Mouse (Mus musculus) liver, embryonic 13.5 days (tissue): ENCODE data around the gene Hils1. TPM values are rescaled to one million over a fixed set of nuclear protein-coding genes. Genes with fewer than 3 reads are reported as not detected.

Experiments used
- ATAC-seq: fragments of 200-750 bp; cut with Nextera tagmentation; 2 replicates; pipeline ENCODE4 v1.8.0; 2017; ENCODE audit warnings: low read depth, mild to moderate bottlenecking, moderate number of reproducible peaks, moderate library complexity
- DNase-seq: peaks from one replicate; pipeline ENCODE4 v3.0.0; 2022
- H3K27ac ChIP-seq: fragments of 300-500 bp; sonication (generic); 2 replicates; pipeline ENCODE4 v1.5.1; 2015; ENCODE audit warnings: moderate library complexity, mild to moderate bottlenecking, inconsistent platforms
- H3K27me3 ChIP-seq: fragments of 300-500 bp; sonication (generic); 2 replicates; pipeline ENCODE4 v1.6.1; 2015; ENCODE audit warnings: mild to moderate bottlenecking, inconsistent platforms
- H3K36me3 ChIP-seq: fragments of 300-500 bp; sonication (generic); 2 replicates; pipeline ENCODE4 v1.6.1; 2015; ENCODE audit warnings: mild to moderate bottlenecking, inconsistent platforms
- H3K4me1 ChIP-seq: fragments of 300-500 bp; sonication (generic); replicated peaks from 2 replicates; pipeline ENCODE4 v1.6.1; 2015; ENCODE audit warnings: inconsistent platforms
- H3K4me2 ChIP-seq: fragments of 300-500 bp; sonication (generic); 2 replicates; pipeline ENCODE4 v1.6.1; 2015; ENCODE audit warnings: inconsistent platforms, mild to moderate bottlenecking, moderate library complexity
- H3K4me3 ChIP-seq: fragments of 300-500 bp; sonication (generic); replicated peaks from 2 replicates; pipeline ENCODE4 v1.5.1; 2015; ENCODE audit warnings: mild to moderate bottlenecking, inconsistent platforms
- H3K9ac ChIP-seq: fragments of 300-500 bp; sonication (generic); 2 replicates; pipeline ENCODE4 v1.6.1; 2015; ENCODE audit warnings: mild to moderate bottlenecking, inconsistent platforms
- H3K9me3 ChIP-seq: fragments of 300-500 bp; sonication (generic); replicated peaks from 2 replicates; pipeline ENCODE4 v1.6.1; 2016; ENCODE audit warnings: inconsistent platforms
- WGBS: fragments of 180-500 bp; shearing (Covaris S2); methylation state at CpG from one replicate; pipeline ENCODE4 v1.1.7; 2015; ENCODE audit not compliant: insufficient replicate concordance; 5-methylcytosine and 5-hydroxymethylcytosine counted together
- polyA plus RNA-seq: library from polyadenylated mRNA; unstranded; fragments of >200 nt; fragmentation: Nextera tagmentation; extraction: Ambion mirVana; gene quantifications from 2 replicates; pipeline ENCODE4 v1.2.1, GENCODE M21; 2015

Hils1 gene
- polyA plus RNA-seq, 1 experiment from 2014 or later = not detected

- no peaks in the 10 kb centered on the region for H3K36me3 ChIP-seq
- H3K4me1 ChIP-seq = peaks cover 18% of the 10 kb centered on the region
- no peaks in the 10 kb centered on the region for H3K9me3 ChIP-seq
- H3K4me3 ChIP-seq = no peak overlapping the region
- H3K27ac ChIP-seq = no peak overlapping the region
- peaks cover 12% of the 10 kb centered on the region for H3K27me3 ChIP-seq
- no peak for DNase-seq
- no peak overlapping the region for H3K9ac ChIP-seq
- ATAC-seq = no peak
- H3K4me2 ChIP-seq = no peak overlapping the region
- 66% methylated on average over 2 of the region's 2 CpGs for WGBS
Observed at GRCm38 (mm10) chr11:94974951-94975350, 7.6 kb downstream of the Hils1 start.

GRCm38 (mm10) chr11:94976199-94976598, 8.8 kb downstream of the Hils1 start, which contains the start of gene Sgca:
TSS of gene Sgca (minus strand) at chr11:94976327.
- ATAC-seq = no peak
- Histone ChIP-seq H3K27me3 (peaks cover 5% of the 10 kb centered on the region), H3K27ac (no peak within 1 kb of the TSS), H3K9ac (no peak within 1 kb of the TSS), H3K4me3 (no peak within 1 kb of the TSS), H3K4me2 (no peak within 1 kb of the TSS), H3K36me3 (no peaks in the 10 kb centered on the region), H3K4me1 (peaks cover 24% of the 10 kb centered on the region), H3K9me3 (no peaks in the 10 kb centered on the region)
- DNase-seq = no peak
- 55% methylated on average over 5 of the region's 5 CpGs for whole genome bisulfite sequencing

GRCm38 (mm10) chr11:94978178-94978915, 11.0 kb downstream of the Hils1 start:
- ATAC-seq = no peak
- DNase-seq = no peak

GRCm38 (mm10) chr11:94978947-94979346, 11.6 kb downstream of the Hils1 start:
- ATAC-seq = peak; percentile 84
- H3K27ac ChIP-seq = peak overlapping the region; percentile 80

More at GRCm38 (mm10) chr11:94978178-94978915, 11.0 kb downstream of the Hils1 start:
- Histone ChIP-seq H3K9me3 (no peaks in the 10 kb centered on the region), H3K4me3 (no peak overlapping the region), H3K27me3 (no peaks in the 10 kb centered on the region), H3K27ac (no peak overlapping the region), H3K4me2 (peak overlapping the region; percentile 25), H3K9ac (no peak overlapping the region), H3K36me3 (no peaks in the 10 kb centered on the region), H3K4me1 (peaks cover 24% of the 10 kb centered on the region)
- 41% methylated on average over 9 of the region's 9 CpGs for WGBS

GRCm38 (mm10) chr11:94979462-94980179, 12.2 kb downstream of the Hils1 start:
- H3K36me3 ChIP-seq = no peaks in the 10 kb centered on the region
- peak overlapping the region; percentile 80 for H3K27ac ChIP-seq
- H3K4me3 ChIP-seq = peak overlapping the region; percentile 33; the same call in 1 of the 2 replicates
- ATAC-seq = peak; percentile 74
- H3K9me3 ChIP-seq = no peaks in the 10 kb centered on the region
- peaks cover 32% of the 10 kb centered on the region for H3K4me1 ChIP-seq
- WGBS = 53% methylated on average over 11 of the region's 11 CpGs
- H3K4me2 ChIP-seq = peak overlapping the region; percentile 63
- peak overlapping the region; percentile 56 for H3K9ac ChIP-seq
- no peak for DNase-seq
- no peaks in the 10 kb centered on the region for H3K27me3 ChIP-seq

More at GRCm38 (mm10) chr11:94978947-94979346, 11.6 kb downstream of the Hils1 start:
- peaks cover 25% of the 10 kb centered on the region for H3K4me1 ChIP-seq
- H3K4me2 ChIP-seq = peak overlapping the region; percentile 63
- WGBS = 0% methylated on average over 20 of the region's 20 CpGs
- no peaks in the 10 kb centered on the region for H3K36me3 ChIP-seq
- no peaks in the 10 kb centered on the region for H3K9me3 ChIP-seq
- peak overlapping the region; percentile 56 for H3K9ac ChIP-seq
- peak; percentile 94 for DNase-seq
- H3K27me3 ChIP-seq = no peaks in the 10 kb centered on the region
- peak overlapping the region; percentile 33 for H3K4me3 ChIP-seq

- Histone ChIP-seq H3K4me3 (no peak overlapping the region), H3K9me3 (no peaks in the 10 kb centered on the region), H3K27ac (no peak overlapping the region), H3K4me1 (peaks cover 66% of the 10 kb centered on the region), H3K27me3 (no peaks in the 10 kb centered on the region), H3K9ac (no peak overlapping the region), H3K4me2 (peak overlapping the region; percentile 7; the same call in 1 of the 2 replicates), H3K36me3 (no peaks in the 10 kb centered on the region)
- ATAC-seq (no peak), DNase-seq (no peak)
- WGBS = 30% methylated on average over 1 of the region's 1 CpGs
Observed at GRCm38 (mm10) chr11:94985140-94985539, 17.7 kb downstream of the Hils1 start.

GRCm38 (mm10) chr11:94985822-94986221, 18.4 kb downstream of the Hils1 start:
- H3K27ac ChIP-seq = no peak overlapping the region
- H3K27me3 ChIP-seq = no peaks in the 10 kb centered on the region
- no peaks in the 10 kb centered on the region for H3K9me3 ChIP-seq
- no peak overlapping the region for H3K9ac ChIP-seq
- DNase-seq (no peak), ATAC-seq (no peak)
- no peaks in the 10 kb centered on the region for H3K36me3 ChIP-seq
- peaks cover 67% of the 10 kb centered on the region for H3K4me1 ChIP-seq
- H3K4me3 ChIP-seq = no peak overlapping the region
- 68% methylated on average over 5 of the region's 5 CpGs for WGBS
- H3K4me2 ChIP-seq = no peak overlapping the region

- Histone ChIP-seq H3K4me2 (no peak overlapping the region), H3K4me1 (peaks cover 67% of the 10 kb centered on the region), H3K9ac (no peak overlapping the region), H3K4me3 (no peak overlapping the region), H3K27ac (no peak overlapping the region), H3K9me3 (no peaks in the 10 kb centered on the region), H3K27me3 (no peaks in the 10 kb centered on the region), H3K36me3 (no peaks in the 10 kb centered on the region)
- no peak for ATAC-seq
- DNase-seq = no peak
- WGBS = 53% methylated on average over 2 of the region's 2 CpGs
Observed at GRCm38 (mm10) chr11:94986435-94986834, 19.0 kb downstream of the Hils1 start.

GRCm38 (mm10) chr11:94987341-94987740, 19.9 kb downstream of the Hils1 start:
- no peaks in the 10 kb centered on the region for H3K36me3 ChIP-seq
- peaks cover 72% of the 10 kb centered on the region for H3K4me1 ChIP-seq
- WGBS = 53% methylated on average over 6 of the region's 6 CpGs

GRCm38 (mm10) chr11:94987851-94988250, 20.5 kb downstream of the Hils1 start:
- DNase-seq (no peak), ATAC-seq (no peak)
- peak overlapping the region; percentile 47; the same call in 1 of the 2 replicates for H3K27ac ChIP-seq
- H3K9me3 ChIP-seq = no peaks in the 10 kb centered on the region
- no peak overlapping the region for H3K4me3 ChIP-seq
- 67% methylated on average over 8 of the region's 8 CpGs for WGBS
- H3K4me1 ChIP-seq = peaks cover 77% of the 10 kb centered on the region
- H3K9ac ChIP-seq = no peak overlapping the region; the same call in 1 of the 2 replicates
- peak overlapping the region; percentile 97 for H3K4me2 ChIP-seq
- H3K27me3 ChIP-seq = no peaks in the 10 kb centered on the region
- H3K36me3 ChIP-seq = no peaks in the 10 kb centered on the region

More at GRCm38 (mm10) chr11:94987341-94987740, 19.9 kb downstream of the Hils1 start:
- peak overlapping the region; percentile 97; the same call in 1 of the 2 replicates for H3K4me2 ChIP-seq
- no peak for ATAC-seq
- no peak overlapping the region for H3K9ac ChIP-seq
- H3K27me3 ChIP-seq = no peaks in the 10 kb centered on the region
- H3K27ac ChIP-seq = peak overlapping the region; percentile 47; the same call in 1 of the 2 replicates
- no peak overlapping the region for H3K4me3 ChIP-seq
- no peak for DNase-seq
- H3K9me3 ChIP-seq = no peaks in the 10 kb centered on the region

- Histone ChIP-seq H3K9ac (peak overlapping the region; percentile 98), H3K27ac (peak overlapping the region; percentile 91), H3K36me3 (no peaks in the 10 kb centered on the region), H3K4me1 (peaks cover 87% of the 10 kb centered on the region), H3K4me3 (peak overlapping the region; percentile 92), H3K27me3 (no peaks in the 10 kb centered on the region), H3K4me2 (peak overlapping the region; percentile 97), H3K9me3 (no peaks in the 10 kb centered on the region)
- DNase-seq (no peak), ATAC-seq (no peak)
- 31% methylated on average over 10 of the region's 10 CpGs for WGBS
Observed at GRCm38 (mm10) chr11:94988780-94989561, 21.6 kb downstream of the Hils1 start.
